Mouse (Mus musculus): Measurements from ENCODE around the gene Rps18. TPM values are rescaled to one million over a fixed set of nuclear protein-coding genes. Genes with fewer than 3 reads are reported as not detected.

Gene Rps18
- total and polyA plus RNA-seq, 3 experiments: 194 to 420 (median 364) TPM

DNA sequence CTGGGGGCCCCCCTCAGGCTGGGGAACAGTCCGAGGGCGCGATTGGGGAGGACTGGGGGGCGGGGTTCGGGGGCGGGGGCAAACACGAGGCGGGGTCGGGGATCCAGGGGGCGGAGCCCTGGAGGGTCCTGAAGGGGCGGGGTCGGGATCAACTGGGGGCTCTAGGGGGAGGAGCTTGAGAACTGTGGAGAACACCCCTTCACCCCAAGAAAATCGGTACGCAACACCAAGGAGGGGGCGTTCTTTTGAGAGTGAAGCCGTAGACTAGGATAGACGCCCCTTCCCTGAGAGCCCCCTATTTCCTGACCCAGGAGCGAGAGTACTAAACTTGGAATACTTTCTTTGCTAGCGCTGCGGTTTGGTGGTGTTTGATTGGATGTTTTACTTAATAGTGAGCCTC lies 39.5 kb downstream of the Rps18 start:
- Histone ChIP-seq H3K4me3 (peak overlapping the region; percentile 59), H3K36me3 (ENCODE audit: control insufficient read depth, insufficient read depth, low read length) (peaks cover 3% of the 10 kb centered on the region; the same call in 1 of the 2 replicates), H3K27ac (peak overlapping the region; percentile 62), H3K4me1 (ENCODE audit: control insufficient read depth, insufficient read depth, low read length) (peaks cover 4% of the 10 kb centered on the region), H3K27me3 (ENCODE audit: control insufficient read depth, insufficient read depth, low read length) (no peaks in the 10 kb centered on the region), H3K9ac (ENCODE audit: low read depth, low read length) (peak overlapping the region; percentile 33), H3K79me2 (replicated peaks; ENCODE audit: control insufficient read depth, insufficient read depth, low read length) (no peaks in the 10 kb centered on the region)
- intact Hi-C loops (cut with DNase I): no loop called here
- DNase-seq: no peak
- no peak for TF ChIP-seq EP300 (IDR thresholded peaks at IDR 0.05; ENCODE audit: insufficient read depth, low read depth, low read length)
- TF ChIP-seq POLR2A (IDR thresholded peaks at IDR 0.05; ENCODE audit: insufficient read depth, low read depth, low read length): no peak
- TF ChIP-seq CTCF (IDR thresholded peaks at IDR 0.05): no peak
- under 1% methylated on average over 18 of the region's 20 CpGs for WGBS

DNA sequence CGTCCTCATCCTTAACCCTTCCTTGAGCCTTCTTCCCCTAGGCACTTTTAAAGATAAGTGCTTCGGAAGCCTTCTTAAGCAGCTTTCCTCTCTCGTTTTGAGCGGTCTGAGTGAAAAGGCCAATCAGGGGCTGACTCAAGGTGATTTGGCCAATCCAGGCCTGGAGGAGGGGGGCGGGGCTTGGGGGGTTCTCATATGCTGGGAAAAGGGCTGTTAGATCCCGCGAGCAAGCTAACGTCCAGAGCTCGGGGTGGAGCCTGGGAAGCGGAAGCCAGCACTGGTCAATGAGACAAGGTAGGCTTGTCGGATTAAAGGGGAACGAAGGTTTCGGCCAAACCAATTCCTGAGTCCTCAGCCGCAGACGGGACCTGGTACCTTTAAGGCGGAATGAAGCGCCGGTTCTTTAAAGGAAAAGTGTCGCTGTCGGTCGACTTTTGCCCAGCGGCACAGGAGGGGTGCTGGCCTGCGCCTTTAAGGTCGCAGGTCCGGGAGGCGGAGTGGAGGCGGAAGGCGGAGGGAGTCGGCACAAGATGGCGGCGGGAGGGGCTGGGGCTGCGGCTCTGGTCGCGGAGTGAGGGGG lies 40.0 kb downstream of the Rps18 start, which contains the start of the genes Tapbp and Zbtb22:
TSS of gene Tapbp (plus strand) at position 229 of the 580 bp plus-strand sequence.
TSS of gene Zbtb22 (plus strand) at position 234 of the 580 bp plus-strand sequence.
- TF ChIP-seq EP300 (IDR thresholded peaks at IDR 0.05; ENCODE audit: insufficient read depth, low read depth, low read length): peak; percentile 74; the same call in 1 of the 2 replicates
- TF ChIP-seq CTCF (IDR thresholded peaks at IDR 0.05): no peak
- TF ChIP-seq POLR2A (IDR thresholded peaks at IDR 0.05; ENCODE audit: insufficient read depth, low read depth, low read length): peak; percentile 50; the same call in 1 of the 2 replicates
- Histone ChIP-seq H3K79me2 (replicated peaks; ENCODE audit: control insufficient read depth, insufficient read depth, low read length) (no peaks in the 10 kb centered on the region), H3K27ac (peak within 1 kb of the TSS; percentile 62), H3K4me3 (peak within 1 kb of the TSS; percentile 59), H3K4me1 (ENCODE audit: control insufficient read depth, insufficient read depth, low read length) (peaks cover 4% of the 10 kb centered on the region), H3K36me3 (ENCODE audit: control insufficient read depth, insufficient read depth, low read length) (peaks cover 3% of the 10 kb centered on the region; the same call in 1 of the 2 replicates), H3K9ac (ENCODE audit: low read depth, low read length) (peak within 1 kb of the TSS; percentile 33), H3K27me3 (ENCODE audit: control insufficient read depth, insufficient read depth, low read length) (no peaks in the 10 kb centered on the region)
- under 1% methylated on average over 34 of the region's 34 CpGs for WGBS
- intact Hi-C loops (cut with DNase I): no loop called here
- peak; percentile 95 to 97 for DNase-seq

DNA sequence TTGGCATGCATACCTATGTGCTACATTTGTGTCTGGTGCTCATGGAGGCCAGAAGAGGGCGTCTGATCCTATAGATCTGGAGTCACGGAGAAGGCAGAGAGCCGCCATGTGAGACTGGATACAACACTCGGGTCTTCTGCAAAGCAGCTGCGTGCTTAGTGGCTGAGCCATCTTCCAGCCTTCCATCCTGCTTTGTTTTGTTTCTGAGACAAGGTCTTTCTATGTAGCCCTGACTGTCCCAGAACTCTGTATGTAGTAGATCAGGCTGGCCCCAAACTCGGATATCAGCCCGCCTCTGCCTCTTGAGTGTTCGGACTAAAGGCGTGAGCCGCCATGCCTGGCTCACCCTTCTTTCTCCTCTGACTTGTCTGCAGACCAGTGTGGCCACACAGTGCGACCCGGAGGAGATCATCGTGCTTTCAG lies 40.8 kb downstream of the Rps18 start:
- DNase-seq: no peak
- H3K4me3 ChIP-seq: no peak overlapping the region; the same call in 1 of the 2 replicates

DNA sequence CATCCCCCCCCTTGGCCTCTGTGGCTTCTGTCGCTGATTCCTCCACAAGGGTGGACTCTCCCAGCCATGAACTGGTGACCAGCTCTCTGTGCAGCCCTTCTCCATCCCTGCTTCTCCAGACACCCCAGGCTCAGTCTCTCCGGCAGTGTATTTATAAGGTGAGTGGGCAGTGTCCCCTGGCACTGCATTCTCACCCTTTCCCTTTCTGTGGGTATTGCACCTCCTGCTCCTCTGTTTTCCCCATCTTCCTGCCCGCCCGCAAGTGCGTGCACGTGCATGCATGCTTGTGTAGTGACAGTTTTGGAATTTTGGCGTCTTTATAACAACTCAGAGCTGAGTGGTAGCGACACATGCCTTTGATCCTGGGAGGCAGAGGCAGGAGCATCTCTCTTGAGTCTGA lies 41.9 kb downstream of the Rps18 start:
- WGBS: 88% methylated on average over 8 of the region's 8 CpGs
- Histone ChIP-seq H3K79me2 (replicated peaks; ENCODE audit: control insufficient read depth, insufficient read depth, low read length) (no peaks in the 10 kb centered on the region), H3K27me3 (ENCODE audit: control insufficient read depth, insufficient read depth, low read length) (no peaks in the 10 kb centered on the region), H3K36me3 (ENCODE audit: control insufficient read depth, insufficient read depth, low read length) (peaks cover 3% of the 10 kb centered on the region; the same call in 1 of the 2 replicates), H3K9ac (ENCODE audit: low read depth, low read length) (no peak overlapping the region), H3K27ac (no peak overlapping the region), H3K4me3 (no peak overlapping the region), H3K4me1 (ENCODE audit: control insufficient read depth, insufficient read depth, low read length) (peaks cover 5% of the 10 kb centered on the region)
- no peak for DNase-seq
- intact Hi-C loops (cut with DNase I): no loop called here
- TF ChIP-seq POLR2A (IDR thresholded peaks at IDR 0.05; ENCODE audit: insufficient read depth, low read depth, low read length): no peak
- no peak for TF ChIP-seq EP300 (IDR thresholded peaks at IDR 0.05; ENCODE audit: insufficient read depth, low read depth, low read length)
- TF ChIP-seq CTCF (IDR thresholded peaks at IDR 0.05): no peak

More for the DNA sequence above, 40.8 kb downstream of the Rps18 start:
- Histone ChIP-seq H3K4me1 (ENCODE audit: control insufficient read depth, insufficient read depth, low read length) (peaks cover 6% of the 10 kb centered on the region), H3K27ac (no peak overlapping the region; the same call in 1 of the 2 replicates), H3K27me3 (ENCODE audit: control insufficient read depth, insufficient read depth, low read length) (no peaks in the 10 kb centered on the region), H3K79me2 (replicated peaks; ENCODE audit: control insufficient read depth, insufficient read depth, low read length) (no peaks in the 10 kb centered on the region), H3K36me3 (ENCODE audit: control insufficient read depth, insufficient read depth, low read length) (peaks cover 3% of the 10 kb centered on the region; the same call in 1 of the 2 replicates), H3K9ac (ENCODE audit: low read depth, low read length) (no peak overlapping the region)
- TF ChIP-seq EP300 (IDR thresholded peaks at IDR 0.05; ENCODE audit: insufficient read depth, low read depth, low read length) (no peak), CTCF (IDR thresholded peaks at IDR 0.05) (peak; percentile 22)
- intact Hi-C loops (cut with DNase I): no loop called here
- WGBS: 69% methylated on average over 13 of the region's 13 CpGs

DNA sequence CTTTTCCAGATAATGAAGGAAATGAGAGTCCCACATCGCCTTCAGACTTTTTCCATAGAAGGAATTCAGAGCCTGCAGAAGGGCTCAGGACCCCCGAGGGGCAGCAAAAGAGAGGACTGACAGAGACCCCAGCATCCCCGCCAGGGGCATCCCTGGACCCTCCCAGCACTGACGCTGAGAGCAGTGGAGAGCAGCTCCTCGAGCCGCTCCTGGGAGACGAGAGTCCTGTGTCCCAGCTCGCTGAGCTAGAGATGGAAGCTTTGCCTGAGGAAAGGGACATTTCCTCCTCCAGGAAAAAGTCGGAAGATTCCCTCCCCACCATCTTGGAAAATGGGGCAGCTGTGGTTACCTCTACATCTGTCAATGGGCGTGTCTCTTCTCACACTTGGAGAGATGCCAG lies 42.5 kb downstream of the Rps18 start:
- TF ChIP-seq CTCF (IDR thresholded peaks at IDR 0.05) (no peak), EP300 (IDR thresholded peaks at IDR 0.05; ENCODE audit: insufficient read depth, low read depth, low read length) (no peak), POLR2A (IDR thresholded peaks at IDR 0.05; ENCODE audit: insufficient read depth, low read depth, low read length) (no peak)
- WGBS: 79% methylated on average over 10 of the region's 10 CpGs
- intact Hi-C loops (cut with DNase I): no loop called here
- no peak overlapping the region for H3K27ac ChIP-seq
- H3K79me2 ChIP-seq (replicated peaks; ENCODE audit: control insufficient read depth, insufficient read depth, low read length): no peaks in the 10 kb centered on the region
- H3K27me3 ChIP-seq (ENCODE audit: control insufficient read depth, insufficient read depth, low read length): no peaks in the 10 kb centered on the region
- no peak overlapping the region for H3K4me3 ChIP-seq
- no peak overlapping the region for H3K9ac ChIP-seq (ENCODE audit: low read depth, low read length)
- peaks cover 3% of the 10 kb centered on the region; the same call in 1 of the 2 replicates for H3K36me3 ChIP-seq (ENCODE audit: control insufficient read depth, insufficient read depth, low read length)
- H3K4me1 ChIP-seq (ENCODE audit: control insufficient read depth, insufficient read depth, low read length): peaks cover 3% of the 10 kb centered on the region
- DNase-seq: no peak

DNA sequence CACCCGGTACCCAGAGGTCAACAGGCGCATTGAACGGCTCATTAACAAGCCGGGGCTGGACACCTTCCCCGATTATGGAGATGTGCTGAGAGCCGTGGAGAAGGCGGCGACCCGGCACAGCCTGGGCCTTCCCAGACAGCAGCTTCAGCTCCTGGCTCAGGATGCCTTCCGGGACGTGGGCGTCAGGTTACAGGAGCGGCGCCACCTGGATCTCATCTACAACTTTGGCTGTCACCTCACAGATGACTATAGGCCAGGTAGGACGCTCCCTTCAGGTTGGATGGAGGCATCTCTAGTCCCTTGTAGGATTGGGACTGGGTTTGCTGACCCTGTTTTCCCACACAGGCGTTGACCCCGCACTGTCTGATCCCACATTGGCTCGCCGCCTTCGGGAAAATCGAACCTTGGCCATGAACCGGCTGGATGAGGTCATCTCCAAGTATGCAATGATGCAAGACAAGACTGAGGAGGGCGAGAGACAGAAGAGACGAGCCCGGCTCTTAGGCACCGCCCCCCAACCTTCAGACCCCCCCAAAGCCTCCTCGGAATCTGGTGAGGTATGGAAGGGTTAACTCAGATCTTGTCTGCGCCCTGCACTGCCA lies 43.9 kb downstream of the Rps18 start:
- peak in 1 of 2 experiments; percentile 19 for DNase-seq
- Histone ChIP-seq H3K9ac (ENCODE audit: low read depth, low read length) (no peak overlapping the region), H3K27me3 (ENCODE audit: control insufficient read depth, insufficient read depth, low read length) (no peaks in the 10 kb centered on the region), H3K27ac (no peak overlapping the region), H3K4me1 (ENCODE audit: control insufficient read depth, insufficient read depth, low read length) (peaks cover 4% of the 10 kb centered on the region), H3K4me3 (no peak overlapping the region), H3K36me3 (ENCODE audit: control insufficient read depth, insufficient read depth, low read length) (peaks cover 3% of the 10 kb centered on the region; the same call in 1 of the 2 replicates), H3K79me2 (replicated peaks; ENCODE audit: control insufficient read depth, insufficient read depth, low read length) (no peaks in the 10 kb centered on the region)
- WGBS: 88% methylated on average over 28 of the region's 28 CpGs
- intact Hi-C loops (cut with DNase I): no loop called here
- no peak for TF ChIP-seq POLR2A (IDR thresholded peaks at IDR 0.05; ENCODE audit: insufficient read depth, low read depth, low read length)
- TF ChIP-seq EP300 (IDR thresholded peaks at IDR 0.05; ENCODE audit: insufficient read depth, low read depth, low read length): no peak
- no peak for TF ChIP-seq CTCF (IDR thresholded peaks at IDR 0.05)
